Mouse (Mus musculus): ENCODE results near the gene Siah3. TPM values are rescaled to one million over a fixed set of nuclear protein-coding genes. Genes with fewer than 3 reads are reported as not detected.

Gene Siah3
- polyA plus RNA-seq, 1 experiment: not detected

- no peak for TF ChIP-seq GATA1 (IDR thresholded peaks at IDR 0.05; ENCODE audit: low read length)
Observed at GRCm38 (mm10) chr14:75457221-75457600, 1.4 kb downstream of the Siah3 start.

GRCm38 (mm10) chr14:75459431-75459830, 3.6 kb downstream of the Siah3 start:
- TF ChIP-seq GATA1 (IDR thresholded peaks at IDR 0.05; ENCODE audit: low read length): no peak

GRCm38 (mm10) chr14:75459991-75460390, 4.2 kb downstream of the Siah3 start:
- TF ChIP-seq GATA1 (IDR thresholded peaks at IDR 0.05; ENCODE audit: low read length): no peak

- TF ChIP-seq GATA1 (IDR thresholded peaks at IDR 0.05; ENCODE audit: low read length): no peak
Observed at GRCm38 (mm10) chr14:75460436-75460835, 4.7 kb downstream of the Siah3 start.

- TF ChIP-seq GATA1 (IDR thresholded peaks at IDR 0.05; ENCODE audit: low read length): no peak
Observed at GRCm38 (mm10) chr14:75461770-75462169, 6.0 kb downstream of the Siah3 start.

- TF ChIP-seq GATA1 (IDR thresholded peaks at IDR 0.05; ENCODE audit: low read length): no peak
Observed at GRCm38 (mm10) chr14:75463171-75463570, 7.4 kb downstream of the Siah3 start.

- no peak for TF ChIP-seq GATA1 (IDR thresholded peaks at IDR 0.05; ENCODE audit: low read length)
Observed at GRCm38 (mm10) chr14:75468941-75469340, 13.2 kb downstream of the Siah3 start.

GRCm38 (mm10) chr14:75473061-75473930, 17.5 kb downstream of the Siah3 start:
- no peak for TF ChIP-seq GATA1 (IDR thresholded peaks at IDR 0.05; ENCODE audit: low read length)

GRCm38 (mm10) chr14:75475887-75476286, 20.1 kb downstream of the Siah3 start:
- no peak for TF ChIP-seq GATA1 (IDR thresholded peaks at IDR 0.05; ENCODE audit: low read length)

GRCm38 (mm10) chr14:75482231-75483175, 26.7 kb downstream of the Siah3 start:
- no peak for TF ChIP-seq GATA1 (IDR thresholded peaks at IDR 0.05; ENCODE audit: low read length)

- TF ChIP-seq GATA1 (IDR thresholded peaks at IDR 0.05; ENCODE audit: low read length): no peak
Observed at GRCm38 (mm10) chr14:75483176-75483546, 27.4 kb downstream of the Siah3 start.

GRCm38 (mm10) chr14:75487932-75488331, 32.1 kb downstream of the Siah3 start:
- TF ChIP-seq GATA1 (IDR thresholded peaks at IDR 0.05; ENCODE audit: low read length): no peak

- TF ChIP-seq GATA1 (IDR thresholded peaks at IDR 0.05; ENCODE audit: low read length): no peak
Observed at GRCm38 (mm10) chr14:75493555-75494194, 37.9 kb downstream of the Siah3 start.

- no peak for TF ChIP-seq GATA1 (IDR thresholded peaks at IDR 0.05; ENCODE audit: low read length)
Observed at GRCm38 (mm10) chr14:75494926-75495325, 39.1 kb downstream of the Siah3 start.

GRCm38 (mm10) chr14:75501501-75501990, 45.8 kb downstream of the Siah3 start:
- no peak for TF ChIP-seq GATA1 (IDR thresholded peaks at IDR 0.05; ENCODE audit: low read length)

GRCm38 (mm10) chr14:75502446-75502845, 46.7 kb downstream of the Siah3 start:
- no peak for TF ChIP-seq GATA1 (IDR thresholded peaks at IDR 0.05; ENCODE audit: low read length)
